Mouse (Mus musculus): ENCODE measurements around the gene Trip6. TPM values are rescaled to one million over a fixed set of nuclear protein-coding genes. Genes with fewer than 3 reads are reported as not detected.

Trip6 gene
- polyA plus RNA-seq, 1 experiment: 59.3 TPM

DNA sequence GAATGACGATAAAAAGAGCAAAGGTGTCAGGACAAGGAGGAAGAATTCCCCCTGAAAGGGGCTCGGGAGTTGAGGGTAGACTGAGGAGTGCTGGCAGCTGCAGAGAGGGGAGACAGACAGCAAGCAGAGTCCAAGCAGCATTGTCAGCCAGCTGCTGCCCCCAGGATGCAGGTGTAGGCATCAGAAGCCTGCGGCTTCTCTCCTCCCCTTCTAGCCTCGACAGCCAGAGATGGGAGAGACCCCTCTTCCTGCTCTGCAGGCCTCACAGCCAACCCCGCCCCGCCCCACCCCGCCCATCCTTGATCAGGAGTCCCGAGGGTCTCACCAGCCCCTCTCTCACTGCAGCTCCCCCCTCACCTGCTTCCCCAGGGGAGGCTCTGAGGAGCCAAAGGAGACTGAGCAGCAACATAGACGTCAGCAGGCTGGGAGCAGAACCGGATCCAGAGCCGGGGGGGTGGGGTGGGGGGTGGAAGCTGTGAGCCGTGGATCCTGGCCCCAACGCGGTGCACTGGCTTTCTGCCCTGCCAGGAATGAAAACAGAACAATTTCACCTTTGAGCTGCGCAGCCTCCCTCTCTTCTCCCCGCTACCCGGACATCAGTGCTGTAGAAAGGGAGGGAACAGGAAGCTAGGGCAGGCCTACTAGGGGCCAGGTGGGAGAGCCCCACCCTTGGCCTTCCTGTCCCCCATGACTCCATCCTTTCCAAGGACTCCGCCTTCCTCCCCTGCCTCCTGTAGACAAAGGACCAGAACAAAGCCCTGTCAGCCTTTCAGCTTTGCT lies 45.9 kb downstream of the Trip6 start:
- no peak for TF ChIP-seq GATA1 (IDR thresholded peaks at IDR 0.05; ENCODE audit: low read length)

DNA sequence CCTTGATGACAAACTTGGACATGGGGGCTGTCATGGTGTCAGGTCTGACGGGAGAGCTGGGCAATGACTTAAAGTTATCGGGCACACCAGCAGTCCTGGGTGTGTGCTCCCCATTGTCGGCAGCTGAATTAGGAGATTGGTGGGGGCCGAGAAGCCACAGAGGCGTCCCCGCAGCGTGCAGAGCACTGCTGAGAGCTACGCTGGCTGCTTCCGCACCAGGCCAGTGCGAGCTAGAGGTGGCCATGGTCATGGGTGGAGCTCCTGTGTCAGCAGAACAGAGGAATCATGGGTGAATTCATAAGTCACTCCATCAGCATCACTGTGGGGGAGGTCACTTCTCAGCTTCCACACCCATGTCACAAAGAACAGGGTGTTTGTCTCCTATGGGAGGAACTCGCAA lies 49.4 kb downstream of the Trip6 start:
- TF ChIP-seq GATA1 (IDR thresholded peaks at IDR 0.05; ENCODE audit: low read length): no peak

DNA sequence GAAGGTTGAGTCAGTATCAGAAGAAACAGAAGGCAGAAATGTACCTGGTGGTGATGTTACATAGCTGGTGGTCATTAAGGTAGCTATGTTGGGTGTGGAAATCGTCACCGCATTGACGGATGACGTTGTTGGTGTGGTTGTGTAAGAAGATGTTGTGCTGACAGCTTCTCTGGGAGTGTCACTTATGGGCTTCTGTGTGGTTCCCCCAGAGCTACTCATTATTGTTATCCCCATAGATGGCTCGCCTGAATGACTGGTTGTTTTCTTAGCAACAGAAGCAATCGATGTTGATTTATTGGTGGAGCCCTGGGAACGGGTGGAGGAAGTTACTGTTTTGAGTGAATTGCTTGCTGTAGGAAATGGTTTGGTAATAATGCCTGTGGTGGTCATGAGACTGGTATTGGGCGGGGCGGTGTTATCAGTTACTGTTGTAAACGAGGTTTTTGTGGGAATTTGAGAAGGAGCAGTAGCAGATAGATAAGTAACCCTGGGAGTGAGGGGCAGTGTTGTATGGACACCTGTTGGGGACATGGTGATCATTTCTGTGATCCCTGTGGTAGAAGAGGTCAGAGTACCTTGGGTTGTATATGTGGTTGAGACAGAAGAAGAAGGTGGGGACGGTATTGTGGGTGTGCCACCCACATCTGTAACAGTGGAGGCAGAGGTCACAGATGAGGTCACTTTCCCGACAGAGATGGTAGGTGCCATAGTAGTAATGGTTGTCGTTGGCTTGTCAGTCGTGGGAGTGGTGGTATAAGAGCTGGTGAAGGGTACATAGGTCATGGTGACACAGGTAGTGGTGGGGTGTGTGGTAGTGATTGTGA lies 50.1 kb downstream of the Trip6 start:
- TF ChIP-seq GATA1 (IDR thresholded peaks at IDR 0.05; ENCODE audit: low read length): no peak

Other genes with a start within 250 kb of the Trip6 start
- gene Serpine1, start 242.1 kb downstream of the Trip6 start, polyA plus RNA-seq (2012): 3.2 and 3.3 TPM in 2 replicates
- 23.7 and 28.2 TPM in 2 replicates for gene Trim56, start 198.2 kb downstream of the Trip6 start, polyA plus RNA-seq (2012)
- gene Muc3, start 165.1 kb downstream of the Trip6 start, polyA plus RNA-seq (2012): not detected in 2 replicates
- not detected in 2 replicates for gene Muc3a, start 102.0 kb downstream of the Trip6 start, polyA plus RNA-seq (2012)
- 18.7 and 23.1 TPM in 2 replicates for gene Ache, start 26.9 kb downstream of the Trip6 start, polyA plus RNA-seq (2012)
- 23.1 and 24.9 TPM in 2 replicates for gene Ufsp1, start 19.8 kb downstream of the Trip6 start, polyA plus RNA-seq (2012)
- gene Srrt, start 6.7 kb downstream of the Trip6 start, polyA plus RNA-seq (2012): 407 and 412 TPM in 2 replicates
- gene Slc12a9, start 19.2 kb upstream of the Trip6 start, polyA plus RNA-seq (2012): 0.44 and 0.82 TPM in 2 replicates
- not detected in 2 replicates for gene Ephb4, start 35.7 kb upstream of the Trip6 start, polyA plus RNA-seq (2012)
- not detected in 2 replicates for gene Zan, start 162.7 kb upstream of the Trip6 start, polyA plus RNA-seq (2012)
- gene Pop7, start 188.1 kb upstream of the Trip6 start, polyA plus RNA-seq (2012): 63.3 and 81.3 TPM in 2 replicates
- 40.9 and 54.1 TPM in 2 replicates for gene Gigyf1, start 204.1 kb upstream of the Trip6 start, polyA plus RNA-seq (2012)
- gene Epo, start 218.8 kb upstream of the Trip6 start, polyA plus RNA-seq (2012): not detected in 2 replicates
- gene Gnb2, start 219.1 kb upstream of the Trip6 start, polyA plus RNA-seq (2012): 425 and 439 TPM in 2 replicates
- gene Actl6b, start 239.1 kb upstream of the Trip6 start, polyA plus RNA-seq (2012): not detected in 2 replicates

Measured in G1E-ER4 (cell line).